Mouse (Mus musculus) liver, postnatal 0 days (tissue): ENCODE data around the gene Rad51b. TPM values are rescaled to one million over a fixed set of nuclear protein-coding genes. Genes with fewer than 3 reads are reported as not detected.
A peak's percentile ranks its signal among the peaks of the same experiment; 100 is the strongest.

Source experiments
- ATAC-seq: fragments of 200-750 bp; cut with Nextera tagmentation; 2 replicates; pipeline ENCODE4 v1.8.0; 2017; ENCODE audit warnings: mild to moderate bottlenecking, moderate library complexity
- DNase-seq: peaks from one replicate; pipeline ENCODE4 v3.0.0-alpha.2; 2016
- H3K27ac ChIP-seq: fragments of 300-500 bp; sonication (generic); 2 replicates; pipeline ENCODE4 v1.5.1; 2014; ENCODE audit warnings: antibody characterized with exemption, moderate library complexity, mild to moderate bottlenecking, low read depth
- H3K27me3 ChIP-seq: fragments of 300-500 bp; sonication (generic); 2 replicates; pipeline ENCODE4 v1.6.1; 2014; ENCODE audit warnings: low read length, control low read depth, mixed read lengths; ENCODE audit not compliant: insufficient read depth
- H3K36me3 ChIP-seq: fragments of 300-500 bp; sonication (generic); replicated peaks from 2 replicates; pipeline ENCODE4 v1.6.1; 2014; ENCODE audit warnings: mild to moderate bottlenecking, control low read depth, low read length, moderate library complexity, mixed read lengths; ENCODE audit not compliant: insufficient read depth
- H3K4me1 ChIP-seq: fragments of 300-500 bp; sonication (generic); 2 replicates; pipeline ENCODE4 v1.6.1; 2014; ENCODE audit warnings: antibody characterized with exemption, mild to moderate bottlenecking, control low read depth; ENCODE audit not compliant: insufficient read depth
- H3K4me2 ChIP-seq: fragments of 300-500 bp; sonication (generic); 2 replicates; pipeline ENCODE4 v1.6.1; 2014; ENCODE audit warnings: low read depth, mild to moderate bottlenecking, low read length, moderate library complexity, mixed read lengths
- H3K4me3 ChIP-seq: fragments of 300-500 bp; sonication (generic); 2 replicates; pipeline ENCODE4 v1.5.1; 2014; ENCODE audit warnings: low read depth, low read length
- H3K9ac ChIP-seq: fragments of 300-500 bp; sonication (generic); replicated peaks from 2 replicates; pipeline ENCODE4 v1.6.1; 2014; ENCODE audit warnings: mild to moderate bottlenecking, moderate library complexity
- H3K9me3 ChIP-seq: fragments of 300-500 bp; sonication (generic); 2 replicates; pipeline ENCODE4 v1.6.1; 2016; ENCODE audit warnings: mild to moderate bottlenecking, control low read depth, low read length, mixed read lengths
- CTCF ChIP-seq: sonication (generic); IDR thresholded peaks from 2 replicates; pipeline ENCODE4 v1.5.1; 2016; ENCODE audit warnings: antibody characterized with exemption, low read depth
- EP300 ChIP-seq: IDR thresholded peaks from 2 replicates; pipeline ENCODE4 v1.6.1; 2016; ENCODE audit warnings: antibody characterized with exemption, low read depth, mild to moderate bottlenecking
- WGBS: fragments of 180-500 bp; shearing (Covaris S2); extraction: QIAGEN DNeasy Blood & Tissue Kit; methylation state at CpG from one replicate; pipeline ENCODE4 v1.1.7; 2014; ENCODE audit not compliant: insufficient replicate concordance; 5-methylcytosine and 5-hydroxymethylcytosine counted together
- polyA plus RNA-seq: library from polyadenylated mRNA; unstranded; fragments of >200 nt; fragmentation: Nextera tagmentation; extraction: Ambion mirVana; gene quantifications from 2 replicates; pipeline ENCODE4 v1.2.1, GENCODE M21; 2015

Gene Rad51b
- polyA plus RNA-seq, 1 experiment from 2014 or later: 2.5 TPM

DNA sequence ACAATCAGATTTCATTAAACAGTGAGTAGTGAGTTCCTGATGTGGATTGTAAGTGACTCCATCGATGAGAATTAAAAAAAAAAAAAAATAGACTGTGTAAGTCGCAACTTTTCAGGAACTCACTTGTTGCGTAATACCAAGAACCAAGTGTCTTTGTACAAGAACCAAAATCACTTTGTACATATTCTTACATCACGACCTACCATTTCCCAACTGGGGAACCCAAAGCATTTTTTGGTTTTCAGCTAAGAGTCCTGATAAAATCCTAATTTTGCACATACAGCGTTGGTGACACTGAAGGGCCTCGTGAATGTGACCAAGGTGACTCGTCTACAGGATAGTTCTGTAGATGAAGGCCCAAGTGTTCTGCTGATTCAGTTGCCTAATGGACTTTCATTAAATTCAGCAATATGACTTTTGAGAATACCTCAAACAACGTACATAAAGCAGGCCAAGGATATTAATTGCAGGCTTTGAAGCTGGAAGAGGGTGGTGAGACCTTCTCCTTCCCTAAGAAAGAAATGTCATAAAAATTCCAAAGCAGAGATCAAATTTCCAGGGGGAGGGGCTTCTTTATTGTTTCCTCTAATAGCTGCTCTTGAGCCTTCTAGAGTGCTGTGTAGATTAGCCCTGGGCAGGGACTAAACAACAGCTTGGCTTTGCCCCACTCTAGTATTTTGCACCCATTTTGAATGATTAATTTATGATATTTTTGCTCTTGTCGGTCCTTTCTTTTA, 316.9 kb downstream of the Rad51b start:
- Histone ChIP-seq H3K27ac (peak overlapping the region; percentile 50; the same call in 1 of the 2 replicates), H3K4me3 (no peak overlapping the region), H3K9ac (no peak overlapping the region), H3K9me3 (no peaks in the 10 kb centered on the region), H3K27me3 (no peaks in the 10 kb centered on the region), H3K4me1 (peaks cover 35% of the 10 kb centered on the region), H3K4me2 (no peak overlapping the region), H3K36me3 (no peaks in the 10 kb centered on the region)
- WGBS: 60% methylated on average over 9 of the region's 9 CpGs
- DNase-seq (no peak), ATAC-seq (no peak)
- TF ChIP-seq CTCF (no peak), EP300 (peak; percentile 54; the same call in 1 of the 2 replicates)

DNA sequence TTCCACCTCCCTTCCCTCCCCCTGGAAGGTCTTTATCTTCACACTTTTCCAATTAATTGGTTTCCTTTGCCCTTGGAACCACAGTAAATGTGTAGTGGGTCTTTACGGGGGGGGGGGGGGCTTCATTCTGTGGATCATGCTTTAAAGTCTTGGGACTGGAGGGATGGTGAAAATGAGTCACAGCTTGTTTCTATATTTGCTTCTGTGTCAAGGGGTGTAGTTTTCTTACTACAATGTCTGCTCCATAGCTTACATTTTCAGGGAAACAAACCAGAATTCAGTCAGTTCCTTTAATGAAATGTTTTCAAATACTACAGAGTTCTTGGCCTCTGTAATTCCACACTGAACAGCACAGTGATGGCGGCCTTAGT, 317.5 kb downstream of the Rad51b start:
- Histone ChIP-seq H3K36me3 (no peaks in the 10 kb centered on the region), H3K9ac (no peak overlapping the region), H3K4me1 (peaks cover 35% of the 10 kb centered on the region), H3K4me2 (no peak overlapping the region), H3K27me3 (no peaks in the 10 kb centered on the region), H3K4me3 (no peak overlapping the region), H3K9me3 (no peaks in the 10 kb centered on the region), H3K27ac (peak overlapping the region; percentile 50; the same call in 1 of the 2 replicates)
- DNase-seq (no peak), ATAC-seq (no peak)
- 73% methylated on average over 2 of the region's 2 CpGs for WGBS
- TF ChIP-seq CTCF: no peak
- no peak for TF ChIP-seq EP300

- TF ChIP-seq CTCF (no peak), EP300 (no peak)
- Histone ChIP-seq H3K9ac (no peak overlapping the region), H3K36me3 (no peaks in the 10 kb centered on the region), H3K9me3 (no peaks in the 10 kb centered on the region), H3K4me3 (no peak overlapping the region), H3K27ac (peak overlapping the region; percentile 44; the same call in 1 of the 2 replicates), H3K27me3 (no peaks in the 10 kb centered on the region), H3K4me1 (peaks cover 24% of the 10 kb centered on the region), H3K4me2 (no peak overlapping the region)
- DNase-seq (no peak), ATAC-seq (no peak)
- 71% methylated on average over 5 of the region's 5 CpGs for WGBS
Observed at GRCm38 (mm10) chr12:79615717-79616316, 318.7 kb downstream of the Rad51b start.

- Histone ChIP-seq H3K4me3 (no peak overlapping the region), H3K4me2 (no peak overlapping the region), H3K9me3 (no peaks in the 10 kb centered on the region), H3K27ac (no peak overlapping the region), H3K9ac (no peak overlapping the region), H3K27me3 (no peaks in the 10 kb centered on the region), H3K36me3 (no peaks in the 10 kb centered on the region), H3K4me1 (peaks cover 5% of the 10 kb centered on the region; the same call in 1 of the 2 replicates)
- no peak for ATAC-seq
- no peak for DNase-seq
- WGBS: 93% methylated on average over 1 of the region's 1 CpGs
- TF ChIP-seq EP300 (no peak), CTCF (peak; percentile 41)
Observed at GRCm38 (mm10) chr12:79619009-79619408, 321.9 kb downstream of the Rad51b start.

- ATAC-seq: no peak
Observed at GRCm38 (mm10) chr12:79620693-79621092, 323.6 kb downstream of the Rad51b start.

GRCm38 (mm10) chr12:79623308-79623707, 326.2 kb downstream of the Rad51b start:
- WGBS: 73% methylated on average over 1 of the region's 1 CpGs
- ATAC-seq: no peak
- no peak overlapping the region for H3K4me2 ChIP-seq

More at GRCm38 (mm10) chr12:79620693-79621092, 323.6 kb downstream of the Rad51b start:
- Histone ChIP-seq H3K9ac (no peak overlapping the region), H3K27me3 (no peaks in the 10 kb centered on the region), H3K4me3 (no peak overlapping the region), H3K4me2 (no peak overlapping the region), H3K27ac (no peak overlapping the region), H3K36me3 (no peaks in the 10 kb centered on the region), H3K9me3 (no peaks in the 10 kb centered on the region), H3K4me1 (peaks cover 6% of the 10 kb centered on the region; the same call in 1 of the 2 replicates)
- 90% methylated on average over 5 of the region's 5 CpGs for WGBS
- no peak for DNase-seq
- TF ChIP-seq EP300 (no peak), CTCF (no peak)

More at GRCm38 (mm10) chr12:79623308-79623707, 326.2 kb downstream of the Rad51b start:
- Histone ChIP-seq H3K9ac (no peak overlapping the region), H3K27me3 (no peaks in the 10 kb centered on the region), H3K4me3 (no peak overlapping the region), H3K4me1 (peaks cover 12% of the 10 kb centered on the region), H3K36me3 (no peaks in the 10 kb centered on the region), H3K9me3 (no peaks in the 10 kb centered on the region), H3K27ac (no peak overlapping the region)
- no peak for DNase-seq
- TF ChIP-seq EP300 (no peak), CTCF (no peak)
